Mouse (Mus musculus) heart, adult 8-10 months (tissue): ENCODE measurements around the gene Aarsd1. TPM values are rescaled to one million over a fixed set of nuclear protein-coding genes. Genes with fewer than 3 reads are reported as not detected.
A peak's percentile ranks its signal among the peaks of the same experiment; 100 is the strongest.
"Not testable (repeated sequence)": the region's sequence is repeated elsewhere in the genome, so short reads cannot be mapped to it uniquely, and the experiment has no call there.

Experiments used
- DNase-seq: peaks from one replicate; pipeline ENCODE4 v3.0.0; 2022; ENCODE audit warnings: low spot score
- total RNA-seq, 4 experiments: library from RNA; stranded (reverse); gene quantifications; 2 replicates each; pipeline ENCODE4 v1.2.4; 2022

Gene Aarsd1
- total RNA-seq: 10 to 100 TPM; 12.3 to 25.8 (median 22.4) TPM

GRCm38 (mm10) chr11:101417101-101417855 lies at the start of gene Aarsd1:
TSS of gene Aarsd1 (minus strand) at chr11:101417615.
- peak; percentile 89 for DNase-seq

DNA sequence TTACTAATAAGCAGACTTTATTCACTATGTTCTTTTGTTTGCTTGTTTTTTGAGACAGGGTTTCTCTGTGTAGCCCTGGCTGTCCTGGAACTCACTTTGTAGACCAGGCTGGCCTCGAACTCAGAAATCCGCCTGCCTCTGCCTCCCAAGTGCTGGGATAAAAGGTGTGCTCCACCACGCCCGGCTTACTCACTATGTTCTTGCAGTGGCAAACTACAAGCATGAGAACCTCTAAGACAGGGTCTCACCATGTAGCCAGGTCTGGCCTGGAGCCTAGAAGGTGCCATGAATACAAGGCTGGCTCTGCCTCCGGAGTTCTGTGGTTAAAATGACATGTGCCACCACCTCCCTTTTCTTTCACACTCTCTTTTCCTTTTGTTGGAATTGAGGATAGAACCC lies 49.1 kb upstream of the Aarsd1 start:
- not testable (repeated sequence) for DNase-seq

DNA sequence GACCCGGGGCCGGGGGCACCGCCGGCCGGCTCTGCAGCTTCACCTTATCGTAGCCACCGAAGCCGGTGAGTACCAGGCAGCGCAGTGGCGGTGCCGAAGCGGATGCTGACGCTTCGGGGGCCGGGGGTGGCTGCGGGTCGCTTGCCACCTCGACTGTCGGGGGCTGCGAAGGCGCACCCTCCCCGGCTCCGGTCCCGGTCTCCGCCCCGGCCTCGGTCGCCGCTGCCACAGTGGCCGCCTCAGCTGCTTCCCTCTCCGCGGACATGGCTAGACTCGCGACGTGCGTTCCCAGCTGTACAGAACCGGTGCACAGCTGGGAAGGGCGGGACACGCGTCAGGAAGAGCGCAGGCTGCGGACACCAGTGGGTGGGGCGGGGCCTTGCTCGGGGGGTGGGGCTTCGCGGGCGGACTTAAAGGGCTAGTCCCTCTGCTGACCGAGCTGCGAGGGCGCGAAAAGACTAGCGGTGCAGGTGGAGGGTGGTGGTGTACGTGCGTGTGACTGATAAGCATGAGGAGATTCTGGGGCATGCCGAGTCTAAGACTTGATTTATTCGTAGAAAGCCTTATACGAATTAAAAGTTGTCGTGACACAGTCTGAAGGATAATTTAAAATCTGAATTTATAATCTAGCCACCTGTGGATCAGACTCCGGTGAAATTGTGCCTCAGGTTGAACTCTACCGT lies 48.6 kb upstream of the Aarsd1 start, which contains the start of gene Vat1:
Vat1 (minus strand) TSS at position 362 of the 683 bp plus-strand sequence.
- DNase-seq: peak; percentile 70

GRCm38 (mm10) chr11:101465101-101465868 lies 47.9 kb upstream of the Aarsd1 start:
- peak; percentile 73 for DNase-seq

- DNase-seq: no peak
Observed at GRCm38 (mm10) chr11:101464211-101465100, 47.0 kb upstream of the Aarsd1 start, which contains the start of gene Rnd2. TSS of gene Rnd2 (plus strand) at chr11:101464999.

- DNase-seq: no peak
Observed at GRCm38 (mm10) chr11:101462583-101463440, 45.4 kb upstream of the Aarsd1 start.

- no peak for DNase-seq
Observed at GRCm38 (mm10) chr11:101462141-101462540, 44.7 kb upstream of the Aarsd1 start.

GRCm38 (mm10) chr11:101460321-101460720 lies 42.9 kb upstream of the Aarsd1 start:
- no peak for DNase-seq

DNA sequence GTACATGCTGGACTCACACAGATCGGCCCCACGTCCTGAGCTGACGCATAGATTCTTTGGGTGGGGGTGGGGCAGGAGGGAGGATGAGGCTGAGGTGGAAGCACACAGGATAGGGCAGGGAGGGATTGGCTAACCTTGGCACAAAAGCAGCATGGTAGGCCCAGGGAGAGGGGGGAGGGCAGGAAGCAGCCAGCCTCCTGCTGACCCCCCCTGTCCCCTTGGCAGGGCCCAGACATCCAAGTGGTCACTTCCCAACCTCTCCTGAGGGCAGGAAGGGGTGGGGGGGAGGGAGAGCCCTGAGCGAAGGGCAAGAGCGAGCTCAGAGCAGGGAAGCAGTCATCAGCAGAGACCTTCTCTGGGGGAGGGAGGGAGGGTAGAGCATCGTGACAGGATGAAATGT lies 42.3 kb upstream of the Aarsd1 start:
- no peak for DNase-seq

DNA sequence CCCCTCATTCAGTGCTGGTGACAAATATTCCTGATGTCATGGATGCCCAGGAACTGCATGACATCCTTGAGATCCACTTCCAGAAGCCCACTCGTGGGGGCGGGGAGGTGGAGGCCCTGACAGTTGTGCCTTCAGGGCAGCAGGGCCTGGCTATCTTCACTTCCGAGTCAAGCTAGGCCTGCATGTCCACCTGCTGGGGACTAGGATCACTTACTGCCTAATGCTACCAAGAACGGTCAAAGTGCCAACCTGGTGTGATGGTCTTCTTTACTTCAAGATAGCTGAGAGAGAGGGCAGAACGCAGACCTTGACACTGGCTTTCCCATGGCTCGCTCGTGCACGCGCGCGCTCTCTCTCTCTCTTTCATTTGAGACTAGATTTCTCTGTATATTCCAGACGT lies 40.8 kb upstream of the Aarsd1 start:
- DNase-seq: no peak

DNA sequence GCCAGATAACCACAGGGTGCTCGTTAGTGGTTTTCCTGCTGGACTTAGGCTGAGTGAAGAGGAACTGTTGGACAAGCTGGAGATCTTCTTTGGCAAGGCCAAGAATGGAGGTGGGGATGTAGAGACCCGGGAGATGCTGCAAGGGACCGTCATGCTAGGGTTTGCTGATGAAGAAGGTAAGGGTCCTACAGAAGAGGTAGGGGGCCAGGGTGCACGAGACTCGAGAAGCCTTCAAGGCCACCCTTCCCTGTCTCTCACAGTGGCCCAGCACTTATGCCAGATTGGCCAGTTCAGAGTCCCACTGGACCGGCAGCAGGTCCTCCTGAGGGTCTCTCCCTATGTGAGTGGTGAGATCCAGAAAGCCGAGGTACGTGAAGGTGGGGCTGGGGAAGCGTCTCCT lies 40.2 kb upstream of the Aarsd1 start:
- DNase-seq: no peak

DNA sequence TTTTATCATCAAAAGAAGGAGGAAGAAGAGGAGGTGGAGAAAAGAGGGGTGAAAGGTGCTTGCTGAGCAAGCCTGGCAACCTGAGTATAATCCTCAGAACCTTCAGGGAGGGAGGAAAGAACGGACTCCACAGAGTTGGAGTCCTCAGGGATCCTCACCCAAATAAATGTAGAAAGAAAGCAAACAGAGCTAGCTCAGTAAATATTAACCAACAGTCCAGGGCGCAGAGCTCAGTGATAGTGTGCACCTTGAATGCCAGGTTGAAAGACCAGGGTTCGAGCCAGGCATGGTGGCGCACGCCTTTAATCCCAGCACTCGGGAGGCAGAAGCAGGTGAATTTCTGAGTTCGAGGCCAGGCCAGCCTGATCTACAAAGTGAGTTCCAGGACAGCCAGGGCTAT lies 38.2 kb upstream of the Aarsd1 start:
- no peak for DNase-seq

DNA sequence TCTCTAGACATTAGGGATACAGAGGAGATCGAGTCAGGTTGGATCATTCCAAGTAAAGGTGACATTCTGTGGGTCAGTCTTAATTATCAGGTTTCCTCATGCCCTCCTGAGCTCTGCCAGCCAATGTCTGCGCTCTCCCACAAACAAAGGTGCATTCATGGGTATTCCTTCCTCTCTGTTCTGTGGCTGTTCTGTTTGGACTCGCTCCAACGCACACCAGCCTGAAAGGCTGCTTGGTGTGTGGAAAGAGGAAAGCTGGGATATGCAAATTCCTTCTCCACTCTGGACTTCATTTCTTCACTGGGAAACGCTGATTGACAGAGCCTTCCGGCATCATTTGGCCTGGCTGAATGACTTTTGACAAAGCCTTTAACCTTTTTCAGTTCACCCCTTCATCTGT lies 37.3 kb upstream of the Aarsd1 start:
- DNase-seq: no peak

DNA sequence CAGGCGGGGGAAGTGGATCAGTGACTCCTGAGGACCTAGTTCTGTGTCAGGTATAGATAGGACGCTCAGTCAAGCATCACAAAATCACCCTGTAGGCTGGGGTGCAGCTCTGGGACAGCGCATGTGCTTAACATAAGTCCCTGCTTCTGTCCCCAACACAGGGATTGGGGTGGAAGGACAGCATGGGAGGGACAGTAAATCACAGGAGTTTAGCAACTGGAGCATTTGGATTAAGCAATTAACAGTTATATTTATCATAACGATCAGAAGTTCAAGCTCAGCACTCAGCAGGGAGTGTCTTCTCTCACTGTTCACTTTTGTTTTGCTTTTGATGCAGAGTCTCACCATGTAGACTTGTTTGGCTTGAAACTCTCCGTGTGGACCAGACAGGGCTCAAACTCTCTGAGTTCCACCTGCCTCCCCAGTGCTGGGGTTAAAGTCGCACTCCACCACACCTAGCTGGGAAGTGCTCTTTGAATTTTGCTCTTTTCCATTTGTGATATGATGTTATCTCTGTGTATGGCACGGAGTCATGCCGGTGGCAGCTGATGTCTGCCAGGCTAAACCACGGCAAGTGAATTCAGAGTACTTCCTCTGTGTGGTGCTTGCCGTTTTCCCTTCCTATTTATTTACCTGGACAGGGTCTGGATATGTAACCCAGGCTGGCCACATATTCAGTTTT lies 34.8 kb upstream of the Aarsd1 start:
- no peak for DNase-seq

GRCm38 (mm10) chr11:101451536-101451935 lies 34.1 kb upstream of the Aarsd1 start:
- no peak for DNase-seq

DNA sequence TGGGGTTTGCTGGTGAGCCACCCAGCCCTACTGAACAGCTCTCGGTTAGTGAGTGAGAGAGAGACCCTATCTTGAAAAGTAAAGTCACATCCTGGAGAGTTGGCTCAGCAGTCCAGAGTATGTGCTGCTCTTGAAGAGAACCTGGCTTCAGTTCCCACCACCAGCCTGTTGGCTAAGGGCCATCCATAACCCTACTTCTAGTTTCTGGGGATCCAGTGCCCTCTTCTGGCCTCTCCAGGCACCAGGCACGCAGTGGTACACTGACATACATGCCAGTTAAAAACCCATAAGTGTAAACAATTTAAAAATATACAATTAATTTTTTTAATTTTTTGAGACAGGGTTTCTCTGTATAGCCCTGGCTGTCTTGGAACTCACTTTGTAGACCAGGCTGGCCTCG lies 33.0 kb upstream of the Aarsd1 start:
- no peak for DNase-seq

GRCm38 (mm10) chr11:101449596-101449995 lies 32.2 kb upstream of the Aarsd1 start:
- DNase-seq: not testable (repeated sequence)

GRCm38 (mm10) chr11:101448899-101449298 lies 31.5 kb upstream of the Aarsd1 start:
- no peak for DNase-seq

GRCm38 (mm10) chr11:101448274-101448746 lies 30.9 kb upstream of the Aarsd1 start, which contains the start of gene Ifi35:
TSS of gene Ifi35 (plus strand) at chr11:101448407.
- peak; percentile 89 for DNase-seq
